Mouse (Mus musculus) CD4-positive, CD25-positive, alpha-beta regulatory T cell (primary cell): ENCODE data around the gene Fez1. TPM values are rescaled to one million over a fixed set of nuclear protein-coding genes. Genes with fewer than 3 reads are reported as not detected.

ENCODE experiments used
- polyA plus RNA-seq: library from polyadenylated mRNA; unstranded; fragments of 100-300 nt; shearing (Covaris generic); gene quantifications from one replicate; pipeline ENCODE4 v1.2.1, GENCODE M21; 2017

Gene Fez1
- polyA plus RNA-seq = not detected

DNA sequence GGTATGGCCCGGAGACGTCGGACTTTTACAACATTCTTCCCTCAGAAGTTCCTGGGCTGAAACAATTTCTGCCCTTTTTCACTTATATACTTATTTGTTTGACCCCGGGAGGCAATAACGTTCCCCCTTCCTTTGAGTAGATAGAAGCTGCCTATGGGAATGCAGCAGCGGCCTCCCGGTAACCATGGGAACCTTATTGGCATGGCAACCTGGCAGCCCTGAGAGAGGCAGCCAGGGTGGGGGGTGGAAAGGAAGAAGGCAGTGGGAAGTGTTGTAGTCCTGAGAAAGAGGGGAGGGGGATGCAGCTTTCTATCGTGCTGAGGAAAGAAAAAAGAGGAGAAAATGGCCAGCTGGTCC is at the start of gene Fez1:
Gene Fez1, plus strand, starts transcription at position 221 of the 357 bp plus-strand sequence.

DNA sequence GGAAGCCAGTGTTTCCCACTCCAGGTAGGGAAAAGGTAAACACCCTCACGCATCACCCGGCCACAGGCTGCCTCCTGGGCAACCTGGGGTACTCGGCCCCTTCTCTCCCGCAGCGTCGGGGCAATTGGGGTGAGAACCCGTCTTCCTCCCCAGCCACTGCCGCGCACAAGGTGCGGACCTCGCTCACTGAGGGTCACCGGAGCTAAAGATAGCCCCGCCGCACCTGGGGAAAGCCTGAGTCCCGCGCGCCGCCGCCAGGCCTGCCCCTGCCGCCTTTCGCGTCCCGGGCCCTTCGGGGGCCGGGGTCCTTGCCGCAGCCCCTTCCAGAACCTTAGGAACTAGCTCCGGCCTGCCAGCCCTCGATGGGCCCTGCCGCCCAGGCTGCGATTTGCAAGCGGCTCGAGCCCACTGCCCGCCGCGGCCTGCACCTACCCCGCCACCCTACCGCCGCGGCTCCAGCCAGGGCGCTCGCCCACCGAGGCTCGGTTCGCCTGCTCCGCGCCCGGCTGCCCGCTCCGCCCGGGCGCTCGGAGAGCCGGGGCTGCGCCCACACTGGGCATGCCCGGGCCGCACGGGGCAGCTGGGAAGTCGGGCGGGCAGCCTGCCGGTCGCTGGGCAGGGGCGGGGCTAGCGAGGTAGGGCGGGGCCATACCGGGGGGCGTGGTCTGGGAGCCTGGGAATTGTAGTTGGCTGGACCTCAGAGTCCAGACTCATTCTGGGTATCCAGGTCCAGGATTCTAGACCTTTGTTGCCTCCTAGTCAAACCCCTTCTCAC is 24.7 kb upstream of the Fez1 start, which contains the start of gene Ei24:
Gene Ei24, minus strand, starts transcription at position 613 of the 775 bp plus-strand sequence.

Other genes with a start within 250 kb of the Fez1 start
- gene Gm17689, start 239.2 kb upstream of the Fez1 start, polyA plus RNA-seq = not detected
- not detected for gene A630095E13Rik, start 178.5 kb upstream of the Fez1 start, polyA plus RNA-seq
- not detected for gene Acrv1, start 128.6 kb upstream of the Fez1 start, polyA plus RNA-seq
- 3.6 TPM for gene Chek1, start 94.8 kb upstream of the Fez1 start, polyA plus RNA-seq
- 215 TPM for gene Stt3a, start 54.2 kb upstream of the Fez1 start, polyA plus RNA-seq
- gene Ei24, start 24.5 kb upstream of the Fez1 start, polyA plus RNA-seq = 61.8 TPM